Mouse (Mus musculus) G1E (cell line): ENCODE measurements around the gene Gpc5.

Experiments
- CTCF ChIP-seq: IDR thresholded peaks from 2 replicates; pipeline ENCODE4 v1.5.1; 2012; ENCODE audit warnings: low read depth, low read length, inconsistent platforms, mixed read lengths
- GATA1 ChIP-seq: IDR thresholded peaks from 2 replicates; pipeline ENCODE4 v1.6.1; 2012; ENCODE audit warnings: borderline replicate concordance, low read length, inconsistent platforms, mixed read lengths
- POLR2AphosphoS5 ChIP-seq: IDR thresholded peaks from 2 replicates; pipeline ENCODE4 v1.6.1; 2012; ENCODE audit warnings: low read depth, low read length, inconsistent platforms; ENCODE audit not compliant: insufficient replicate concordance

GRCm38 (mm10) chr14:116553316-116553715 lies 1461.3 kb downstream of the Gpc5 start:
- TF ChIP-seq CTCF (no peak), GATA1 (no peak), POLR2AphosphoS5 (no peak)
